Mouse (Mus musculus): ENCODE data around the gene Ushbp1. TPM values are rescaled to one million over a fixed set of nuclear protein-coding genes. Genes with fewer than 3 reads are reported as not detected.

The Ushbp1 gene
- polyA plus RNA-seq, 1 experiment = 0.21 TPM

DNA sequence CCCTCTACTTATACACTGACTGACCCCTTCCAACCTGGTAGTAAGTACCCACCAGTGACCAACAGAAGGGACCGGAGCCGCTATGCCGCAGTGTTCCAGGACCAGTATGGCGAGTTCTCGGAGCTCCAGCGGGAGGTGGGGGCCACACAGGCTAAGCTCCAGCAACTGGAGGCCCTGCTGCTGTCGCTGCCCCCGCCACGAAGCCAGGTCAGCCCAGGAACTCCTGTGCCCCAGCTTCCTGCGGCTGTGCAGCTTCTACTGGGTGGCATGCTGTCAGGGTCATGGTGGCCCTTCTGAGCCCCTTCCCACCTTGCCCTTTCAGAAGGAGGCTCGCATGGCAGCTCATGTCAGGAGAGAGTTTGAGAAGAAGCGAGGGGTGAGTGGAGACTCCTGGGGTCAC lies 23.2 kb downstream of the Ushbp1 start:
- Histone ChIP-seq H3K4me3 (ENCODE audit: insufficient read depth, low read length) (0 out of 2 replicates have a peak overlapping the region, but pooled peaks have one; percentile 68), H3K27ac (ENCODE audit: insufficient read depth, low read depth, low read length) (no peak overlapping the region), H3K4me1 (ENCODE audit: control insufficient read depth, insufficient read depth, low read length) (peaks cover 29% of the 10 kb centered on the region)
- no peak for TF ChIP-seq CTCF (IDR thresholded peaks at IDR 0.05; ENCODE audit: low read depth, low read length)
- TF ChIP-seq POLR2A (IDR thresholded peaks at IDR 0.05; ENCODE audit: borderline replicate concordance, low read depth, low read length) = no peak

GRCm38 (mm10) chr8:71371236-71371848 lies 24.3 kb downstream of the Ushbp1 start, which contains the start of gene Ocel1:
TSS of gene Ocel1 (plus strand) at chr8:71371298.
- Histone ChIP-seq H3K27ac (ENCODE audit: insufficient read depth, low read depth, low read length) (peak within 1 kb of the TSS; percentile 97), H3K4me1 (ENCODE audit: control insufficient read depth, insufficient read depth, low read length) (peaks cover 32% of the 10 kb centered on the region), H3K4me3 (ENCODE audit: insufficient read depth, low read length) (peak within 1 kb of the TSS; percentile 97)
- peak; percentile 83 for TF ChIP-seq CTCF (IDR thresholded peaks at IDR 0.05; ENCODE audit: low read depth, low read length)
- 0 out of 2 replicates have a peak, but pooled peaks have one; percentile 35 for TF ChIP-seq POLR2A (IDR thresholded peaks at IDR 0.05; ENCODE audit: borderline replicate concordance, low read depth, low read length)

- Histone ChIP-seq H3K27ac (ENCODE audit: insufficient read depth, low read depth, low read length) (peak overlapping the region; percentile 65), H3K4me3 (ENCODE audit: insufficient read depth, low read length) (peak overlapping the region; percentile 43), H3K4me1 (ENCODE audit: control insufficient read depth, insufficient read depth, low read length) (peaks cover 36% of the 10 kb centered on the region)
- TF ChIP-seq CTCF (IDR thresholded peaks at IDR 0.05; ENCODE audit: low read depth, low read length) (no peak), POLR2A (IDR thresholded peaks at IDR 0.05; ENCODE audit: borderline replicate concordance, low read depth, low read length) (no peak)
Measured at GRCm38 (mm10) chr8:71370711-71371235, 24.8 kb downstream of the Ushbp1 start.

DNA sequence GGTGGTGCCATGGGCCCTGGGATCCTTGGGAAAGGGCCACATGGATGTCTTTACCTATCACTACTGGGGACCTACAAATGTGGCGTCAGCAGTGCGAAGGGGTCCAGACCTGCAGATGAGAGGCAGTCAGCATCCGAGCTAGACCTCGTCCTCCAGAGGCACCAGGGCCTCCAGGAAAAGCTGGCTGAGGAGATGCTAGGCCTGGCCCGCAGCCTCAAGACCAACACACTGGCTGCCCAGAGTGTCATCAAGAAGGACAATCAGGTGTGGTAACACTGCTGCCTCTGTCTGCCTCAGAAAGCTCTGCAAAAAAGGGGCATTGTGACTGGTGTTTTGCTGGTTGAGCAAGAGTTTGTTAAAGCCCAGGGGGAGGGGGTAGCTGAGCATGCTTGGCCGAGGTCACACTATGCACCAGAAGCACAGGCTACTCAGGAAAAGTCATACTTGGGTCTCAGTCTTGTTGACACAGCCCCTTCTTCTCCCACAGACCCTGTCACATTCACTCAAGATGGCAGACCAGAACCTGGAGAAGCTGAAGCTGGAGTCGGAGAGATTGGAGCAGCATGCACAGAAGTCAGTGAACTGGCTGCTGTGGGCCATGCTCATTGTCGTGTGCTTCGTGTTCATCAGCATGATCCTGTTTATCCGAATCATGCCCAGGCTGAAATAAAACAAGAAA lies 26.4 kb downstream of the Ushbp1 start:
- peak overlapping the region; percentile 82 for H3K4me3 ChIP-seq (ENCODE audit: insufficient read depth, low read length)
- H3K27ac ChIP-seq (ENCODE audit: insufficient read depth, low read depth, low read length) = peak overlapping the region; percentile 97
- peaks cover 36% of the 10 kb centered on the region for H3K4me1 ChIP-seq (ENCODE audit: control insufficient read depth, insufficient read depth, low read length)
- TF ChIP-seq POLR2A (IDR thresholded peaks at IDR 0.05; ENCODE audit: borderline replicate concordance, low read depth, low read length) (no peak), CTCF (IDR thresholded peaks at IDR 0.05; ENCODE audit: low read depth, low read length) (no peak)

DNA sequence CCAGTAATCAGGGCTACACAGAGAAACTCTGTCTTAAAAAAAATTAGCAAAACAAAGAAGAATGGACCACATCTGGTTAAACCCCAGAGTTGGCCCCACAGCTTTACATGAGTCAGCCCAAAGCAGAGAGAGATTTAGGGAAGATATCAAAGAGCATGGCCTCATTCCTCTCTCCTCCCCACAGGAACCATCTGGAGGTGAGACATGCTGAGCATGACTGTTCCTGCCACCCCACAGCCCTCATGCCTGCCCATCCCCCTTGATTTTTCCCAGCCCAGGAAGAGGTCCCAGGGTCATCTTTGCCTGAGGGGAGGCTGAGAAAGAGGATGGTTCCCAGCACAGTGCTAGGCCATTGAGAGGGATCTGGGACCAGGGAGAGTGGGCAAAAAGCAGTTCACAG lies 27.2 kb downstream of the Ushbp1 start:
- H3K27ac ChIP-seq (ENCODE audit: insufficient read depth, low read depth, low read length) = peak overlapping the region; percentile 97
- H3K4me1 ChIP-seq (ENCODE audit: control insufficient read depth, insufficient read depth, low read length) = peaks cover 36% of the 10 kb centered on the region
- TF ChIP-seq POLR2A (IDR thresholded peaks at IDR 0.05; ENCODE audit: borderline replicate concordance, low read depth, low read length) = no peak
- no peak for TF ChIP-seq CTCF (IDR thresholded peaks at IDR 0.05; ENCODE audit: low read depth, low read length)

GRCm38 (mm10) chr8:71367529-71368176 lies 27.9 kb downstream of the Ushbp1 start:
- H3K27ac ChIP-seq (ENCODE audit: insufficient read depth, low read depth, low read length) = peak overlapping the region; percentile 97
- H3K4me1 ChIP-seq (ENCODE audit: control insufficient read depth, insufficient read depth, low read length) = peaks cover 35% of the 10 kb centered on the region
- TF ChIP-seq POLR2A (IDR thresholded peaks at IDR 0.05; ENCODE audit: borderline replicate concordance, low read depth, low read length) = no peak
- TF ChIP-seq CTCF (IDR thresholded peaks at IDR 0.05; ENCODE audit: low read depth, low read length) = 0 out of 2 replicates have a peak, but pooled peaks have one; percentile 9
- peak overlapping the region; percentile 82 for H3K4me3 ChIP-seq (ENCODE audit: insufficient read depth, low read length)

More for the DNA sequence above, 27.2 kb downstream of the Ushbp1 start:
- peak overlapping the region; percentile 82 for H3K4me3 ChIP-seq (ENCODE audit: insufficient read depth, low read length)

- TF ChIP-seq CTCF (IDR thresholded peaks at IDR 0.05; ENCODE audit: low read depth, low read length) (no peak), POLR2A (IDR thresholded peaks at IDR 0.05; ENCODE audit: borderline replicate concordance, low read depth, low read length) (no peak)
- H3K4me1 ChIP-seq (ENCODE audit: control insufficient read depth, insufficient read depth, low read length) = peaks cover 29% of the 10 kb centered on the region
- peak within 1 kb of the TSS; percentile 82 for H3K4me3 ChIP-seq (ENCODE audit: insufficient read depth, low read length)
- peak within 1 kb of the TSS; percentile 97 for H3K27ac ChIP-seq (ENCODE audit: insufficient read depth, low read depth, low read length)
Measured at GRCm38 (mm10) chr8:71366771-71367528, 28.7 kb downstream of the Ushbp1 start, which contains the start of gene Use1. TSS of gene Use1 (plus strand) at chr8:71366848.

- Histone ChIP-seq H3K27ac (ENCODE audit: insufficient read depth, low read depth, low read length) (no peak overlapping the region), H3K4me3 (ENCODE audit: insufficient read depth, low read length) (no peak overlapping the region), H3K4me1 (ENCODE audit: control insufficient read depth, insufficient read depth, low read length) (no peaks in the 10 kb centered on the region)
- TF ChIP-seq POLR2A (IDR thresholded peaks at IDR 0.05; ENCODE audit: borderline replicate concordance, low read depth, low read length) (no peak), CTCF (IDR thresholded peaks at IDR 0.05; ENCODE audit: low read depth, low read length) (no peak)
Measured at GRCm38 (mm10) chr8:71358026-71358425, 37.6 kb downstream of the Ushbp1 start.

- Histone ChIP-seq H3K4me3 (ENCODE audit: insufficient read depth, low read length) (no peak overlapping the region), H3K4me1 (ENCODE audit: control insufficient read depth, insufficient read depth, low read length) (peaks cover 1% of the 10 kb centered on the region), H3K27ac (ENCODE audit: insufficient read depth, low read depth, low read length) (no peak overlapping the region)
- TF ChIP-seq POLR2A (IDR thresholded peaks at IDR 0.05; ENCODE audit: borderline replicate concordance, low read depth, low read length) (no peak), CTCF (IDR thresholded peaks at IDR 0.05; ENCODE audit: low read depth, low read length) (no peak)
Measured at GRCm38 (mm10) chr8:71351520-71351919, 44.1 kb downstream of the Ushbp1 start.

Measured in bone marrow macrophage, adult 2 months (primary cell).